Mouse (Mus musculus): Measurements from ENCODE around the gene Atrn. TPM values are rescaled to one million over a fixed set of nuclear protein-coding genes. Genes with fewer than 3 reads are reported as not detected.
"Not testable (repeated sequence)": the region's sequence is repeated elsewhere in the genome, so short reads cannot be mapped to it uniquely, and the experiment has no call there.

Gene Atrn
- total RNA-seq, 4 experiments from 2014 or later, result 98.2 to 108 (median 104) TPM

GRCm38 (mm10) chr2:130958906-130959305, 52.6 kb downstream of the Atrn start:
- no peak for DNase-seq (ENCODE audit: low spot score in 2 of 2)

GRCm38 (mm10) chr2:130961851-130962250, 55.6 kb downstream of the Atrn start:
- no peak for DNase-seq (ENCODE audit: low spot score in 2 of 2)

- no peak for DNase-seq (ENCODE audit: low spot score in 2 of 2)
Measured at GRCm38 (mm10) chr2:130965042-130965441, 58.7 kb downstream of the Atrn start.

DNA sequence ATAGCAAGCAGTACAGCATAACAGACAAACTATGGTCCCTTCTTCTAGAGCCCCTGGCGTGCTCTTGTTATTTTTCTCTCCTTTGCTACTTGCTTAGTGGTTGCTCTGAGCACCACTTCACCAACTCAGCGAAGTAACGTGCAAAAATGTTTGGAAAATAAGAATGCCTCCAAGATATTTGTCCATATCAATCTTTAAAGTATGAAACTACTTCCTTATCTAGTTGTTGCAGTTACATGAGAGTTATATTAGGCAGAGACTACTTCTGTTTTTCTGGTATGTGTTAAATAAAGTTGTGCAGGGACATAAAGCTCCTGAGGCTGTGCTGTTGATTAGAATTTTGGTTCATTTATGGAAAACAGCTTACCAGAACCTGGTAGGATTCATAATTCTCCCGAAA, 64.7 kb downstream of the Atrn start:
- DNase-seq (ENCODE audit: low spot score in 2 of 2), result no peak

DNA sequence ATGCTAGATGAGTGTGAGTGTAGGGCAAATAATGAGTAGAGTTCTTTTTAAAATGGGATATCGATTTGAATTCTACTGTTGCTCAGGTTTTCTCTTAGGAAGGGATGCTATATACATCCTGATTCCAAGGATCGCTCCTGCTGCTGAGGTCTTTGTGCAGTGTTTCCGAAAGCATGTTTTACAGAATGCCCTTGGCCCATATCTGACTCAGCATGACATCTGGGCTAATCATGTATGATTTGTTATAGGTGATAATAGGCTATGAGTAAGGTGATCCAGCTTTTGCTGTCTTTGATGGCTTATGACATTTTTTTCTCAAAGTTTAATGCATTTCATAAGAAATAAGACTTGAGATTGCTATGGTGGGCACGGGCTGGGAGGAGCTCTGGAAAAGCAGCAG, 66.1 kb downstream of the Atrn start:
- DNase-seq (ENCODE audit: low spot score in 2 of 2), result no peak

GRCm38 (mm10) chr2:130974928-130975327, 68.6 kb downstream of the Atrn start:
- no peak for DNase-seq (ENCODE audit: low spot score in 2 of 2)

DNA sequence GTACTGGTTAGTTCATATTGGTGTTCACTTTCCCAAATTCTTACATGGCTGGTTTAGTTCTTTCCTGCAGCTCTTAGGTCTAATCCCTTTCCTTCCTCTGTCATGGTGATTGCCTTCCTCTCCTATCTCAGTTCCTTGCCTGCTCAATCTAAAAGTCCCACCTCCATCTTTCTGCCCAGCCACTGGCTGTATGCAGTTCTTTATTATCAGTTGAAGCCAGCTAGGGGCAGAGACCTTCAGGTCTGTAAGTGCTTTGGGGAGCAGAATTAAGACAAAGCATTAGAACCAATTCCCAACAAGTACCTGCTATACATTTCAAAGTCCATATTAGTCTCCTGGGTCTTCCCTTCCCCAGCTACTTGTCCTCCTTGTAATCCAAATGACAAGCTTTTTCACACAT, 71.3 kb downstream of the Atrn start:
- DNase-seq (ENCODE audit: low spot score in 2 of 2), result no peak

GRCm38 (mm10) chr2:130978058-130978847, 72.0 kb downstream of the Atrn start:
- no peak for DNase-seq (ENCODE audit: low spot score in 2 of 2)

DNA sequence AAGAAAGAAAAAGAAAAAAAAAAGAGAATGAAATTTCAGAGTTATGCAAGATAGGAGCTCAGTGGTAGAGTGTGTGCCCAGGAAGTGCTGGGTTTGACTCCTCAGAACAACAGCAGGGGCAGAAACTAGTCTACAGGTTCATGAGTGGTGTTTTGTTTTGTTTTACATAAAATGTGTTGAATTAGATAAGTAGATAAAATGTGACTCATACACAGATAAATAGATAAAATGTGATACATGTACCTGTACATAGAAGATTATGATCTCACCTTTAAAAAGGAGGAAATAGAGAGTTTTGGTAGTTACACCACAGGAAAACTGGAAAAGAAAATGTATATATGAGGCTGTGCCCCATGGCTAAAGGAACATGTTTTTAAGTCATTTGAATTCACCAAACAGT, 72.8 kb downstream of the Atrn start:
- no peak for DNase-seq (ENCODE audit: low spot score in 2 of 2)

- no peak for DNase-seq (ENCODE audit: low spot score in 2 of 2)
Measured at GRCm38 (mm10) chr2:130992818-130993217, 86.5 kb downstream of the Atrn start.

- DNase-seq (ENCODE audit: low spot score in 2 of 2), result no peak
Measured at GRCm38 (mm10) chr2:131009123-131009522, 102.8 kb downstream of the Atrn start.

GRCm38 (mm10) chr2:131010566-131010965, 104.3 kb downstream of the Atrn start:
- DNase-seq (ENCODE audit: low spot score in 2 of 2), result no peak

GRCm38 (mm10) chr2:131025230-131025629, 118.9 kb downstream of the Atrn start:
- DNase-seq (ENCODE audit: low spot score in 2 of 2), result no peak

DNA sequence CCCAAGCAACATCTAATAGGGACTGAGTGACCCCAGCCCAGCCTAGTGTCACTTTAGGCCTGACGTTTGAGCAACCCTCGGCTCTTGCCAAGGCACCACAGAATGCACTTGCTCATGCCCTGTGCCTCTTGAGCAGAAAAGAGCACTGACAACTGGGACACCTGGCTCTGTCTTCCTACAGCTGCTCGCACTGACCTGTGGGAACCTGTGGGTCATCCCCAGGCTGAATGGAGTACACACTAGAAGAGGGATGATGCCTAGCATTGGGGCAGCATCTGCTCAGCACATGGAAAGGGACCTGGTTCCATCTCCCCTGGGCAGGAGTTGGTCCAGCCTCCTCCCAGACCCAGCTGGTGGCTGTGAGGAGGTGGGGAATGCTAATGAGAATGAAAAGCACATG, 120.6 kb downstream of the Atrn start:
- no peak for DNase-seq (ENCODE audit: low spot score in 2 of 2)

DNA sequence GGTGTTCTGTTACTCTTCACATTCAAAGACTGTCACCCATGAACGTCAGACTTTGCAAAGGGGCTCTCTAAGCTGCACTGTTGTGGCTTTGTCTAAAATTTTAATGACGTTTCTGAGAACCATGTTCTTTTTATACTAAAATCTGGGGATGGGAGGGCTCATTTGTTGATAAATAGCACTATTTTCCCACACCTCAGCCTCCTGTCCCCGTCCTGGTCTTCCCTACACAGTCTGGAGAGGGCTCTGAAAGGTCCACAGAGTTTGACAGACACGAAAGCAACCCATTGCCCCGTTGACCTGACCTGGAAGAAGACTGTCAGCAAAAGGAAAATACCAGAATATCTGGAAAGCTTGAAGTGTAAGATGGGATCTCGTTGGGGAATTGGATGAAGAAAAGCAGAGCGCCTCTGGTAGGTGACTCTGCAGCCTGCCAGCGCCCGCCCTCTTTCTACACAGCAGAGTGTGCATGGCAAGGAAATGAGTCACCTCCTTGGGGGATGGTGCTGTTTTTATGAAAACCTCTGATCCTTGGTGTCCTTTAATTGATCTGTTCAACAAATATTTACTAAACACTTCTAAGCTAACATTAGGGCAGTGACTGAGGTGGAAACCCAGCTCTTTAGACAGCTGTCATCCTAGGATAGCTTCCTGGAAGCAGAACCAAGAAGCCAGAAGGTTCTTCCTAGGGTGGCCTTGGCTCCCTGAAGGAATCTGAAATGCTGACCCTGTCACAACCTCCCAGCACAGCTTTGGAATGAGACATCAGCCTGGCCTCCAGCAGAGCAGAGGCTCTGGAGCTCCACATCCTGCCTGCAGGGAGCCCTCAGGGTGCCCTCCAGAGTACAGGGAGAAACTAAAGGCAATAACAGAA, 123.0 kb downstream of the Atrn start:
- no peak for DNase-seq (ENCODE audit: low spot score in 2 of 2)

DNA sequence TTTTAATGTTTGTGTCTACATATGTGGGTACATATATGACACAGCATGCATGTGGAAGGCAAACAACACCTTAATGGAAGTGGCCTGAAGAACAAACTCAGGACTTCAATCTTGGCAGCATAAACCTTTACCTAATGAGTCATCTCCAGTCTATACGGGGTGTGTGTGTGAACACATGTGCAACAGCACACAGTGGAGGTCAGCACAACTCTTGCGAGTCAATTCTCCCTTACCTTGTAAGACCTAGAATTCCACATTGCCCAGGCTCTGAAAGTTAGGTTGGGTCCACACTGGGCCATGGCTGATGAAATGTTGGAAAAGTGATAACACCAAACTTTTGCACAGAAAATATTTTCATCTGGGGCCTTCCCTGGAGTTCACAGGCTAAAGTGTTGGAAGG, 124.3 kb downstream of the Atrn start:
- DNase-seq (ENCODE audit: low spot score in 2 of 2), result no peak

DNA sequence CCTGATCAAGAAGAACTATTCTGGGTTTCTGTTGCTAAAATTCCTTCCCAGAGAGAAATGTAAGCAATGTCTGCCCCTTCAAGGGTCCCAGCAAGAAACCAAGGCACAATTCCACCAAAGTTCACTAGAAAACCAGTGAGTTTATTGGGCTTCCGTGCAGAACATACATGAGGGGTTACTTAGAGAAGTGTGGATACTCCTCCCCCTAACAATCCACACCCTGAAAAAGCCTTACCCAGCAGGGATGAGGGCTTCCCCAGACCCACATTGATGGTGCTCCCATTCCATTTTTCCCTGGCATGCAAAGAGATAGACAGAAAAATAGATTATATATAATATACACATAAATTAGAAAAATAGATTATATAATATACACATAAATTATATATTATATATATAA, 124.7 kb downstream of the Atrn start:
- DNase-seq (ENCODE audit: low spot score in 2 of 2), result no peak

GRCm38 (mm10) chr2:131031406-131031805, 125.1 kb downstream of the Atrn start:
- DNase-seq (ENCODE audit: low spot score in 2 of 2), result not testable (repeated sequence)

GRCm38 (mm10) chr2:131036343-131036742, 130.0 kb downstream of the Atrn start:
- DNase-seq (ENCODE audit: low spot score in 2 of 2), result no peak

DNA sequence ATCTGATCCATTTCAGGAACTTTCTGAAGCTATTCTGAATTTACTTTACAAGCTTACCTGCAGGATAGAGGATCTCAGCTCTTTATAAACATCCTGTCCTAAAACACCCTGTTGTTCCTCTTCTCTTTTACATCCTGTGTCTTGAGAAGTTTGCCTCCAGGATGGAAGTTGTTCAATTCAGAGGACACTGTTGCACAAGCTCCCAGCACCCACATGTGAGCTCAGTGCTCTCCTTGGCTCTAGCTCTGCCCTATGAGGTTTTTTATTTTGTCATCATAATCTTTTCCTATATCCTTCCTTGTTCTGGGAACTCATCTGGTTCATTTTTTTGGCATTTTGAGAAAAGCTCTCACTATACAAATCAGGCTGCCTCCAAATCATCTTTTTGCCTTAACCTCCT, 130.5 kb downstream of the Atrn start:
- no peak for DNase-seq (ENCODE audit: low spot score in 2 of 2)

- DNase-seq (ENCODE audit: low spot score in 2 of 2), result peak; percentile 52 to 63
Measured at GRCm38 (mm10) chr2:131037226-131037990, 131.1 kb downstream of the Atrn start.

GRCm38 (mm10) chr2:131038197-131038596, 131.9 kb downstream of the Atrn start:
- no peak for DNase-seq (ENCODE audit: low spot score in 2 of 2)
